Mouse (Mus musculus): Measurements from ENCODE around the gene Ppm1l. TPM values are rescaled to one million over a fixed set of nuclear protein-coding genes. Genes with fewer than 3 reads are reported as not detected.
"Not testable (repeated sequence)": the region's sequence is repeated elsewhere in the genome, so short reads cannot be mapped to it uniquely, and the experiment has no call there.

Gene Ppm1l
- polyA plus RNA-seq, 1 experiment from 2014 or later, result 5.8 TPM

- Histone ChIP-seq H3K27ac (no peak overlapping the region), H3K9me3 (no peaks in the 10 kb centered on the region), H3K27me3 (ENCODE audit: insufficient read depth, poor library complexity, severe bottlenecking) (no peaks in the 10 kb centered on the region), H3K4me1 (no peaks in the 10 kb centered on the region), H3K36me3 (no peaks in the 10 kb centered on the region), H3K4me3 (no peak overlapping the region)
- DNase-seq (ENCODE audit: low spot score), result no peak
- 68% methylated on average over 3 of the region's 3 CpGs for whole genome bisulfite sequencing
These were observed 77.3 kb downstream of the Ppm1l start for GRCm38 (mm10) chr3:69393991-69394390.

DNA sequence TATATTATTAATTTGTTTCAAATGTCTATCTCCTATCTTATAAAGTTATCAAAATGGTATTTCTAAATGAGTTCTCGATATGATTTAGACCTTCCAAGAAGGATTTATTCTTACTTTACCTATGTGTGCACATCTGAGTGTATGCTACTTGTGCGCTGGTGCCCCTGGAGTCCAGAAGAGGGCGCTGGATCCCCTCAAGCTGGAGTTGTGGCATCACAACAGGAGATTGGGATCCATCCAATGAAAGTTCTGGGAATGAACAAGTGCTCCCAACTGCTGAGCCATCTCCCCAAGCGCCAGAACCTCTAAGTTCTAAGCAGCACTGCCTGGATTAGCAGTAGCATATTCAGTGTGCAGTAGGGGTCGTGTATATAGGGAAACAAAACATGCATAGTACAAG is 78.4 kb downstream of the Ppm1l start:
- no peaks in the 10 kb centered on the region for H3K4me1 ChIP-seq
- H3K4me3 ChIP-seq, result no peak overlapping the region
- no peak for DNase-seq (ENCODE audit: low spot score)
- no peaks in the 10 kb centered on the region for H3K9me3 ChIP-seq
- no peak overlapping the region for H3K27ac ChIP-seq
- H3K27me3 ChIP-seq (ENCODE audit: insufficient read depth, poor library complexity, severe bottlenecking), result no peaks in the 10 kb centered on the region
- no peaks in the 10 kb centered on the region for H3K36me3 ChIP-seq
- 77% methylated on average over 5 of the region's 5 CpGs for WGBS

- Histone ChIP-seq H3K36me3 (no peaks in the 10 kb centered on the region), H3K27ac (no peak overlapping the region), H3K4me3 (no peak overlapping the region), H3K4me1 (no peaks in the 10 kb centered on the region), H3K9me3 (no peaks in the 10 kb centered on the region), H3K27me3 (ENCODE audit: insufficient read depth, poor library complexity, severe bottlenecking) (no peaks in the 10 kb centered on the region)
- 61% methylated on average over 5 of the region's 5 CpGs for WGBS
- DNase-seq (ENCODE audit: low spot score), result no peak
These were observed 81.1 kb downstream of the Ppm1l start for GRCm38 (mm10) chr3:69397733-69398132.

DNA sequence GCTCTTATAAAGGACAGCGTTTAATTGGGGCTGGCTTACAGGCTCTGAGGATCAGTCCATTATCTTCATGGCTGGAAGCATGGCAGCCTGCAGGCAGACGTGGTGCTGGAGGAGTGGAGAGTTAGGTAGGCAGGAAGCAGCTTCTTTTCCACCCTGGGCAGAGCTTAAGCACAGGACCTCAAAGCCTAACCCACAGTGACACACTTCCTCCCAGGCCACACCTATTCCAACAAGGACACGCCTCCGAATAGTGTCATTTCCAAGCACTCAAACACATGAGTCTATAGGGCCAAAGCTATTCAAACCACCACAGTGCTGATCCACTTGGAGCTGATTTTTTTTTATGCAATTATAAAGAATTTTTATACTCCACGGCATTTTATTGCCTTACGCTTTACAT is 82.7 kb downstream of the Ppm1l start:
- no peaks in the 10 kb centered on the region for H3K36me3 ChIP-seq
- no peaks in the 10 kb centered on the region for H3K9me3 ChIP-seq
- WGBS, result 80% methylated on average over 6 of the region's 6 CpGs
- no peaks in the 10 kb centered on the region for H3K4me1 ChIP-seq
- no peaks in the 10 kb centered on the region for H3K27me3 ChIP-seq (ENCODE audit: insufficient read depth, poor library complexity, severe bottlenecking)
- no peak overlapping the region for H3K27ac ChIP-seq
- no peak overlapping the region for H3K4me3 ChIP-seq
- DNase-seq (ENCODE audit: low spot score), result no peak

DNA sequence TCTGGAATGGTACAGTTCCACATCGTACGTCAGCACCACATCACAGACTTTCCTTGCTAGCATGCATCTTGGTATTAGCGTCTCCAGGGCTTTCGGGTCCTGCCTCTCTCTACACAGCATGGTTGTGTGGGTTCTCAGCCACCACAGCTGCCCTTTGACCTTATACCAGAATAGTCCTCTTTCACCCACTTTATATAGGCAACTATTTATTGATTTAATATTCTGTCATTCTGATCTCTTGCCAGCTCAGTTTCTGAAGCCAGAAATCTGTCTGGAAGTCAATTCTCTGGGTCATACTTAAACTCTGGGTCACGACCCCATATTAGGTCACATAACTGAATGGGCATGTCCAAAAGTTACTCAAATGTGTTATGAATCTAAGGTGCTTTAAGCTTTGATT is 86.5 kb downstream of the Ppm1l start:
- no peak overlapping the region for H3K4me3 ChIP-seq
- no peaks in the 10 kb centered on the region for H3K27me3 ChIP-seq (ENCODE audit: insufficient read depth, poor library complexity, severe bottlenecking)
- H3K4me1 ChIP-seq, result no peaks in the 10 kb centered on the region
- DNase-seq (ENCODE audit: low spot score), result no peak
- no peaks in the 10 kb centered on the region for H3K9me3 ChIP-seq
- 91% methylated on average over 5 of the region's 5 CpGs for WGBS
- no peak overlapping the region for H3K27ac ChIP-seq
- no peaks in the 10 kb centered on the region for H3K36me3 ChIP-seq

DNA sequence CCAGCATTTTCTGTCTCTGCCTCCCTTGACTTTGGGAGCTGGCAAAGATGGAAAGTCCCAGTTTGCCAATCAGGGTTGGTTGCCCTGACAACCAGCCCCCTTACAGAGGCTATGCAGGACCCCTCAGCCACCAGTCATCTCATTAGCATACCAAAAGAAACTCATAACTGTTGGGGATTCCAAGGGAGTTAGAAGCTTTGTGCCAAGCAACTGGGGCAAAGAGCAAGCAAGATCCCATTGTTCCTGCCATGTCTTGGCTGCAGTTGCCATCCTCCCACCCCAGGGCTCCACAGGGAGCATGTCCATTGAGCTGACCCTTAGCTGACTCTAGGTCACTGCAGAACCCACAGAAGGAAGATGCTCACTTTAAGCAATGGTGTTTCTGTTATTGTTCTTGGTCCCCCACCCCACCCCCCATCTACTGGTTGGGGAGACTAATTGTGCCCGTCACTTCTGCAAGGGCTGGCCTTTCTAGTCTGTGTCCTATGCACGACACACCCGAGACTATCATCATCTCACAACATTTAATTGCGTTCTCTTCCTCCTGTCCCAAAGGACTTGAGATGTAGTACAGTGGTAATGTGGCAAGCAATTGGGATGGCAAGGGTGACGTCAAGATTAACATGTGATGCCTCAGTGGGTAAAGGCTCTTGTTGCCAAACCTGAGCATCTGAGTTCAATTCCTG is 89.7 kb downstream of the Ppm1l start:
- WGBS, result 77% methylated on average over 5 of the region's 5 CpGs
- Histone ChIP-seq H3K4me3 (no peak overlapping the region), H3K36me3 (no peaks in the 10 kb centered on the region), H3K27me3 (ENCODE audit: insufficient read depth, poor library complexity, severe bottlenecking) (no peaks in the 10 kb centered on the region), H3K9me3 (no peaks in the 10 kb centered on the region), H3K27ac (no peak overlapping the region), H3K4me1 (peaks cover 5% of the 10 kb centered on the region; the same call in 1 of the 2 replicates)
- no peak for DNase-seq (ENCODE audit: low spot score)

DNA sequence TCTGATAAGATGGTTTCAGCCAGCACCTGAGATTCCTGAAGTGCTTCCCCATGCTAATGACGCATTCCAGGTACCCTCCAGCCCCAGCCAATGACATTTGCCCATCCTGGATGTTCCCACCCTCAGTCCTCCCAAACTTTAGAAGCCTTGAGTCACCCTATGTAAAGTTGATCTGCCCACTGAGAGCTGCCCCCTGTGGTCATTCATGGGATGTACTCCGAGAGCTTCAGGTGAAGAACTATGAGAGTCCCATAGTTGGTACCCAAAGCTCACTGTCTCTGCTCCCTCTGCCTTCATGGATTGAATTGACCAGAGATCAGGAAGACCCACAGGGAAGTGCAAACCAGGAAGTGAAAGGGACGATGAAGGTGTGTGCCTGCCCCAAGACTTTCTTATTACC is 91.4 kb downstream of the Ppm1l start:
- DNase-seq (ENCODE audit: low spot score), result no peak
- Histone ChIP-seq H3K4me3 (no peak overlapping the region), H3K27me3 (ENCODE audit: insufficient read depth, poor library complexity, severe bottlenecking) (no peaks in the 10 kb centered on the region), H3K36me3 (no peaks in the 10 kb centered on the region), H3K9me3 (no peaks in the 10 kb centered on the region), H3K4me1 (peaks cover 5% of the 10 kb centered on the region; the same call in 1 of the 2 replicates), H3K27ac (no peak overlapping the region)
- WGBS, result 73% methylated on average over 3 of the region's 3 CpGs

GRCm38 (mm10) chr3:69416112-69416511 is 99.5 kb downstream of the Ppm1l start:
- H3K4me3 ChIP-seq, result no peak overlapping the region
- DNase-seq (ENCODE audit: low spot score), result no peak
- no peaks in the 10 kb centered on the region for H3K27me3 ChIP-seq (ENCODE audit: insufficient read depth, poor library complexity, severe bottlenecking)
- no peak overlapping the region for H3K27ac ChIP-seq
- WGBS, result 76% methylated on average over 6 of the region's 6 CpGs
- H3K9me3 ChIP-seq, result no peaks in the 10 kb centered on the region
- H3K4me1 ChIP-seq, result no peaks in the 10 kb centered on the region
- no peaks in the 10 kb centered on the region for H3K36me3 ChIP-seq

- DNase-seq (ENCODE audit: low spot score), result no peak
- no peaks in the 10 kb centered on the region for H3K9me3 ChIP-seq
- H3K27me3 ChIP-seq (ENCODE audit: insufficient read depth, poor library complexity, severe bottlenecking), result no peaks in the 10 kb centered on the region
- H3K4me1 ChIP-seq, result no peaks in the 10 kb centered on the region
- 74% methylated on average over 3 of the region's 3 CpGs for WGBS
- no peak overlapping the region for H3K27ac ChIP-seq
- no peaks in the 10 kb centered on the region for H3K36me3 ChIP-seq
- no peak overlapping the region for H3K4me3 ChIP-seq
These were observed 106.1 kb downstream of the Ppm1l start for GRCm38 (mm10) chr3:69422741-69423140.

- no peak overlapping the region for H3K27ac ChIP-seq
- 76% methylated on average over 4 of the region's 4 CpGs for WGBS
- H3K27me3 ChIP-seq (ENCODE audit: insufficient read depth, poor library complexity, severe bottlenecking), result no peaks in the 10 kb centered on the region
- no peak for DNase-seq (ENCODE audit: low spot score)
- no peaks in the 10 kb centered on the region for H3K4me1 ChIP-seq
- H3K9me3 ChIP-seq, result no peaks in the 10 kb centered on the region
- H3K4me3 ChIP-seq, result no peak overlapping the region
- H3K36me3 ChIP-seq, result no peaks in the 10 kb centered on the region
These were observed 106.7 kb downstream of the Ppm1l start for GRCm38 (mm10) chr3:69423371-69423770.

DNA sequence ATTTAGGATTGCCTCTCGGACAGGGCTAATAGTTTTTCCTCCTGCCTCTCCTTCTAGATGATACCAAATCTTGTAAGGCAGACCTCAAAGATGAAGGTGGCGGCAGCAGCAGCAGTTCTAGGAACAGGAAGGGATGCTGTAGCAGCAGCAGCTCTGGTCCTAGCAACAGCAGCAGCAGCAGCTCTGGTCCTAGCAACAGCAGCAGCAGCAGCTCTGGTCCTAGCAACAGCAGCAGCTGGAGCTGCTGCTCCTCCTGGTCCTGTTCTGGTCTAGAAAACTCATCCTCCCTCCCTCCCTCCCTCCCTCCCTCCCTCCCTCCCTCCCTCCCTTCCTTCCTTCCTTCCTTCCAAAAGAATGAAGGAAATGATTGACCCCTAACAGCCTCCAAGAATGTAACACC is 108.1 kb downstream of the Ppm1l start:
- DNase-seq (ENCODE audit: low spot score); H3K4me1 ChIP-seq; H3K27ac ChIP-seq; H3K36me3 ChIP-seq; H3K27me3 ChIP-seq (ENCODE audit: insufficient read depth, poor library complexity, severe bottlenecking); H3K9me3 ChIP-seq; H3K4me3 ChIP-seq: not testable (repeated sequence)
- WGBS, result 79% methylated on average over 2 of the region's 2 CpGs

- DNase-seq (ENCODE audit: low spot score), result no peak
- Histone ChIP-seq H3K4me3 (no peak overlapping the region), H3K4me1 (no peaks in the 10 kb centered on the region), H3K27ac (no peak overlapping the region), H3K27me3 (ENCODE audit: insufficient read depth, poor library complexity, severe bottlenecking) (no peaks in the 10 kb centered on the region), H3K36me3 (no peaks in the 10 kb centered on the region), H3K9me3 (no peaks in the 10 kb centered on the region)
- WGBS, result 78% methylated on average over 4 of the region's 4 CpGs
These were observed 110.6 kb downstream of the Ppm1l start for GRCm38 (mm10) chr3:69427259-69427658.

DNA sequence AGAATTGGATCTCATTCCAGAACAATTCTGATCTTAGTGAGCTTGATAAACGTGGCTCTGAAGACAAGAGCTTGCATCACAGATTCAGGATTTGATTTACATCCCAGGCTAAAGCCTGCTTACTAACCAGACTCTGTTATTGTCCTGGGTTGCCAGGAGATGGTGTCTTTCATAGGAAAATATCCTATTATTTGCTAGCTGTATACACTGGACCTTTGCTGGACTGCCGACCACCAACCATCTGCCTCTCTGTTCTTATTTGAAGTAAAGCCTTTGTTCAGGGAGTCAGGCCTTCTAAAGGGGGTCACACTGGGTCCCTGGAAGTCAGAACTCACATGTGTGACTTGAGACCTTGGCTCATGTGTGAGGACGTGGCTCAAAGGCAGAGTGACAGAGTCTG is 111.6 kb downstream of the Ppm1l start:
- no peak overlapping the region for H3K27ac ChIP-seq
- no peaks in the 10 kb centered on the region for H3K9me3 ChIP-seq
- H3K4me1 ChIP-seq, result no peaks in the 10 kb centered on the region
- H3K36me3 ChIP-seq, result no peaks in the 10 kb centered on the region
- 70% methylated on average over 3 of the region's 3 CpGs for WGBS
- H3K4me3 ChIP-seq, result no peak overlapping the region
- DNase-seq (ENCODE audit: low spot score), result no peak
- no peaks in the 10 kb centered on the region for H3K27me3 ChIP-seq (ENCODE audit: insufficient read depth, poor library complexity, severe bottlenecking)

DNA sequence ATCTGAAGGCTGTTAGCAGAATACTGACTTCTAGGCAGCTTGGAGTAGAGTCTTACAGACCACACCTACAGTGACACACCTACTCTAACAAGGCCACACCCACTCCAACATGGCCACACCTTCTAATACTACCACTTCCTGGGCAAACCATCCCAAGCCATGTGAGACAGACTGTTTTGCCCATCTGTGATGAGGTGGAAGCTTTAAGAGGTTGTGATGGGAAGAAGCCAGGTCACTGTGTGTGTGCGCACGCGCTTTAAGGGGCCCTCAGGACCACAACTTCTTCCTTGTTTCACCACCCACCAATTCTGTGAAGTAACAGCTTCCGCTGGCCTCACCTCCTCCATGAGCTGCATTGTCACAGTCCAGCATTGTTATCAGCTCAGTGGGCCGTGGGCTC is 112.7 kb downstream of the Ppm1l start:
- Histone ChIP-seq H3K9me3 (no peaks in the 10 kb centered on the region), H3K36me3 (no peaks in the 10 kb centered on the region), H3K4me1 (no peaks in the 10 kb centered on the region), H3K27ac (no peak overlapping the region), H3K4me3 (no peak overlapping the region), H3K27me3 (ENCODE audit: insufficient read depth, poor library complexity, severe bottlenecking) (no peaks in the 10 kb centered on the region)
- 89% methylated on average over 5 of the region's 5 CpGs for WGBS
- no peak for DNase-seq (ENCODE audit: low spot score)
